Mouse (Mus musculus) spleen, adult 12 weeks (tissue): ENCODE results near the gene Gcnt7.

ENCODE experiments used
- DNase-seq: peaks from one replicate; pipeline ENCODE4 v3.0.0; 2022; ENCODE audit warnings: low spot score

Gcnt7 gene

GRCm38 (mm10) chr2:172404239-172404638, 54.2 kb downstream of the Gcnt7 start:
- no peak for DNase-seq

- peak; percentile 39 for DNase-seq
Measured at GRCm38 (mm10) chr2:172401116-172401825, 57.1 kb downstream of the Gcnt7 start.
